Mouse (Mus musculus): ENCODE data around the gene Greb1.

DNA sequence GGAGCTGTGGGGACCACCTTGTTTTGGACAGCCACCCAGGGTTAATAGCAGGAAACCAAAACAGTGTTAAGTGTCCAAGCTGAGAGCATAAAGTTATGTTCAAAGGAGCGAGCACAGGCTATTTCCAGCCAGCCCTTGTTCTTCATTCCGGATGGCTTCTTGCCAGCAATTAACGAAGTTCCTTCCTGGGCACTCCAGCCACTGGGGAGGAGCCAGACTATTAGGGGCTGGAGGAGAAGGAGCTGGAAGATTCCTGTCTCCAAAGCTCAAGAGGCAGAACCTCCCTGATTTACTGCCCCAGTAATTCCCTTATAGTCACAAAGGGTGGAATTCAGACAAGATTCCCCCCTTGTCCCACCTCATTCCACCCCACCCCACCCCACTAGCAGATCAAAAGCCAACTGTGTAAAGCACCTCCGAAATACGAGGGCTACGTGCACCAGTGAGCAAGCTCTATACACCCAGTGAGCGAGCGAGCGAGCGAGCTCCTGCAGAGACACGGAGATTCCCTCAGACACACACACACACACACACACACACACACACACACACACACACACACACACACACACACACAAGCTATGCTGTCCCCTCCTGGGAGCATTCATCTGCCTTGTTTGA lies 69.5 kb downstream of the Greb1 start:
- TF ChIP-seq CTCF (IDR thresholded peaks at IDR 0.05; ENCODE audit: extremely low read depth, insufficient read depth, low read length) (no peak), POLR2A (IDR thresholded peaks at IDR 0.05; ENCODE audit: extremely low read depth, insufficient read depth, low read length) (no peak)

All from cortical plate, adult 2 months (tissue).